Mouse (Mus musculus) hindbrain, embryonic 16.5 days (tissue): ENCODE measurements at regions not wholly inside any gene's neighbourhood (a gene's known extent, or its start where the extent isn't known, plus 50 kb on each side); places are given as distances from the start of the nearest gene placed in this dataset.

Source experiments
- ATAC-seq: fragments of 200-750 bp; cut with Nextera tagmentation; 2 replicates; pipeline ENCODE4 v1.8.0; 2017; ENCODE audit warnings: moderate TSS enrichment, moderate library complexity
- H3K27ac ChIP-seq: fragments of 300-500 bp; sonication (generic); 2 replicates; pipeline ENCODE4 v1.5.1; 2014; ENCODE audit warnings: low read depth, mild to moderate bottlenecking, control low read depth, low read length, moderate library complexity
- H3K27me3 ChIP-seq: fragments of 300-500 bp; sonication (generic); replicated peaks from 2 replicates; pipeline ENCODE4 v1.6.1; 2014; ENCODE audit warnings: low read length; ENCODE audit not compliant: control insufficient read depth, insufficient read depth
- H3K36me3 ChIP-seq: fragments of 300-500 bp; sonication (generic); 2 replicates; pipeline ENCODE4 v1.6.1; 2014; ENCODE audit warnings: mild to moderate bottlenecking, low read length, moderate library complexity, mixed read lengths; ENCODE audit not compliant: control insufficient read depth, insufficient read depth
- H3K4me1 ChIP-seq: fragments of 300-500 bp; sonication (generic); 2 replicates; pipeline ENCODE4 v1.6.1; 2014; ENCODE audit warnings: low read depth, low read length; ENCODE audit not compliant: control insufficient read depth, insufficient read depth
- H3K4me2 ChIP-seq: fragments of 300-500 bp; sonication (generic); 2 replicates; pipeline ENCODE4 v1.6.1; 2014; ENCODE audit warnings: mild to moderate bottlenecking, low read length, control low read depth, moderate library complexity
- H3K4me3 ChIP-seq: fragments of 300-500 bp; sonication (generic); 2 replicates; pipeline ENCODE4 v1.5.1; 2014; ENCODE audit warnings: mild to moderate bottlenecking, low read length, control low read depth, moderate library complexity
- H3K9ac ChIP-seq: fragments of 300-500 bp; sonication (generic); 2 replicates; pipeline ENCODE4 v1.6.1; 2014; ENCODE audit warnings: low read depth, mild to moderate bottlenecking, control low read depth, low read length, moderate library complexity
- H3K9me3 ChIP-seq: fragments of 300-500 bp; sonication (generic); 2 replicates; pipeline ENCODE4 v1.6.1; 2014; ENCODE audit warnings: mild to moderate bottlenecking, low read length, moderate library complexity; ENCODE audit not compliant: control insufficient read depth
- WGBS: fragments of 180-500 bp; shearing (Covaris S2); extraction: QIAGEN DNeasy Blood & Tissue Kit; methylation state at CpG from one replicate; pipeline ENCODE4 v1.1.7; 2014; 5-methylcytosine and 5-hydroxymethylcytosine counted together

DNA sequence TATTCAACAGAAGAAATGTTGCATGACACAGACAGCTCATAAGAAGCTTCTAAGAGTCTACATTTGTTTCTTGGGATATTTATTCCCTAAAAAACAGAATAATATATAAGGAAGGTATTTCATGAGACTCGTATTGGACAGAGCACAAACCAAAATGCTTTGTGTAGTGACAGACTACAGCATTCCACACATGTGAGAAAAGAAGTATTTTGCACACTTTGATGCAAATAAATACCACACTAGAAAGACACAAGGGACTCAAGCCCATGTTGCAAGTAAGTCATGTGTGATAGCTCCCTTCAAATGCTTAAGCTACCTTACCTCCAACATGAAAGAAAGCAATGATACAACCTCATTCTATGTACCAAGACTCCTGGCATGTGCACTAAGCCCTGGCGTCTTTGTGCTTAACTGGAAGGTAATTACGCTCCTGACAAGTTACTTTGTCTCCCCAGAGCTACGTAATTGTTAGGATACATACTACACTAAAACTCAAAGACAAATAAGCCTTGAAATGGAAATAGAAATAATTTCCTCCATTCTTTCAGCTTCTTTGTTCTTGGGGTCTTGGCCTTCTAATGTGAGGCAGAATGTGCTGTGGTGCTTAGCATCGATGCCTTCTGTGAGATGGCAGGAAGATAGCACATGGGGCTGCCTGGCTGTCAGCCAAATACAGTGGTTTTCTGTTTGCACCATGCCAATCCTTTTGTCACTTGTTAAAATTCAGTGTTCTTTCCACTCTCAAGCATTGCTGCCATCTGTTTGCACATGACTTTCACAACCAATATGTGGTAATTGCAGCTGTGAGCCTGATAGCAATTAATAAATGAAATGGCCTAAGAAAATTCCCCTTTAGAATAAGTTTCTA lies 1214.4 kb upstream of the Igfbp7 start:
- Histone ChIP-seq H3K36me3 (no peaks in the 10 kb centered on the region), H3K27me3 (no peaks in the 10 kb centered on the region), H3K9ac (no peak overlapping the region), H3K4me1 (no peaks in the 10 kb centered on the region), H3K4me3 (no peak overlapping the region), H3K27ac (no peak overlapping the region), H3K4me2 (no peak overlapping the region), H3K9me3 (no peaks in the 10 kb centered on the region)
- peak; percentile 90 for ATAC-seq
- 41% methylated on average over 5 of the region's 5 CpGs for WGBS

DNA sequence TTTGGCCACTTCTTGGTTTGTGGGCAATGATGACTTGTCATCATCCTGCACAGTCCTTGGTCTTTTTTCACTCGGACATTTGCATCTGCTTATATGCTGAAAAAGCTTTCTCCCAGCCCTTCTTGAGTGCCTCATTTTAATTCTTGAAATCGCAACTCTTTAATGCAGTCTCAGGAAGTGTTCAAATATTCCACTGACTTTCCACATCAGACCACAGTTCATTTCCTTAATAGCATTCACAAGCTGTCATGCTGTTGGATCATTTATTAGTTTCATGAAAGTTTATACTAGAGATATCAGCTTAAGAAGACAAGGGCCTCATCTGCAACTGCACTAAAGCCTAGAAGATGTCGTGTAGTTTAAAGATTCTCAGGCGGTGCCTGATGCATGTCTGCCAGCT lies 1200.5 kb upstream of the Igfbp7 start:
- Histone ChIP-seq H3K9me3 (no peaks in the 10 kb centered on the region), H3K27ac (no peak overlapping the region), H3K36me3 (no peaks in the 10 kb centered on the region), H3K9ac (no peak overlapping the region), H3K27me3 (no peaks in the 10 kb centered on the region), H3K4me3 (no peak overlapping the region), H3K4me1 (no peaks in the 10 kb centered on the region), H3K4me2 (no peak overlapping the region)
- ATAC-seq: no peak
- WGBS: 74% methylated on average over 4 of the region's 4 CpGs

DNA sequence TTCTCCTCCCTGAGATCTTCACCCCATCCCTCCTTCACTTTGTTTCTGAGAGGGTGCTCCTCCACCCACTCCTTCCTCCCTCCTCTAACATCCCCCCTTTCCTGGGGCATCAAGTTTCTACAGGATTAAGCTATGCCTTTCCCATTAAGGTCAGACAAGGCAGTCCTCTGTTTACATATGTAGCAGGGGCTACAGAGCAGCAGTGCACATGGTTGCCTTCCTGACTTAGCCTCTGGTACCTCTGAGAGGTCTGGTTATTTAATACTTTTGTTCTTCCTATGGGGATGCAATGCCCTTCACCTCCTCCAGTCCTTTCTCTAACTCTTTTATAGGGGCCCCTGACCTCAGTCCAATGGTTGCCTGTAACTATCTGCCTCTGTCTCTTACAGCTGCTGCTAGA lies 1194.8 kb upstream of the Igfbp7 start:
- no peak overlapping the region for H3K4me2 ChIP-seq
- no peak for ATAC-seq
- H3K4me3 ChIP-seq: no peak overlapping the region
- no peak overlapping the region for H3K27ac ChIP-seq
- no peaks in the 10 kb centered on the region for H3K36me3 ChIP-seq
- H3K9me3 ChIP-seq: no peaks in the 10 kb centered on the region
- H3K9ac ChIP-seq: no peak overlapping the region
- H3K27me3 ChIP-seq: no peaks in the 10 kb centered on the region
- H3K4me1 ChIP-seq: no peaks in the 10 kb centered on the region

DNA sequence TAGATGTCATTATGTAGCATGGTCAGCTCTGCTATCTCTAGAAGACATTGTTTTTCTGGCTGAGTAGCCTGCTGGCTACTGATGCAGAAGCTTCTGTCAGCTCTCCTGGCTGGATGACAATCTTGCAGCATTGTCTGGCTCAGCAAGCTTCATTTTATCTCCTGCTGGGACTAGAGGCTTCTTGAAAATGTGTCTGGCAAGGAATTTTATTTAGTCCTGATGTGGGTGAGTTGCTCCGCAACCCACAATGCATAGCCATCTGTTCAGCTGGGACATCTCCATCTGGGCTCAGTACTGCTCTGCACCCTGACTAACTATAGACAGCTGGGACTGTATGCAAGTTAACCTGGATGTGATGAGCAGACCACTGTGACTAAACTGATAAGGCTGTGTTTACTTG lies 1177.0 kb upstream of the Igfbp7 start:
- H3K4me1 ChIP-seq: no peaks in the 10 kb centered on the region
- no peak overlapping the region for H3K4me3 ChIP-seq
- H3K27me3 ChIP-seq: no peaks in the 10 kb centered on the region
- H3K36me3 ChIP-seq: no peaks in the 10 kb centered on the region
- peak; percentile 99 for ATAC-seq
- 36% methylated on average over 1 of the region's 1 CpGs for WGBS
- no peaks in the 10 kb centered on the region for H3K9me3 ChIP-seq
- H3K4me2 ChIP-seq: no peak overlapping the region
- H3K27ac ChIP-seq: no peak overlapping the region
- no peak overlapping the region for H3K9ac ChIP-seq

DNA sequence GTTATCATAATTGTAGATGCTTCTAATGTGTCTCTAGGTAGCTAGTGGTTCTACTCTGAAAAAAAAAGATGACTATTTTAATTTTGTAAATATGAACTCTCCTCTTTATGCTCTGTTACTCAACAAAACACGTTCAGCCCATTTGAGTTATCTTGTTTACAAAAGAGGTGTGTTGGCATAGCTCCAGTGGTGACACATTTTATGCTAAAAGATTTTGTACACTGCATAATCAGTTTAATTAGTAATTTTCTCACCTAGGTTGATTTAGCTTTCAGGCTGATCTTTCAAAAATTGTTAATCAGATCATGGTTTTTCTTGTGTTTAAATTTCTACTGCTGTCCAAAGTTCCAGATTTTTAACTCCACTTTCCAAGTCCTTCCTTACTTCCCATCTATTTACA lies 1149.1 kb upstream of the Igfbp7 start:
- Histone ChIP-seq H3K4me1 (no peaks in the 10 kb centered on the region), H3K9me3 (no peaks in the 10 kb centered on the region), H3K36me3 (no peaks in the 10 kb centered on the region), H3K27me3 (no peaks in the 10 kb centered on the region), H3K9ac (no peak overlapping the region), H3K4me3 (no peak overlapping the region), H3K4me2 (no peak overlapping the region), H3K27ac (no peak overlapping the region)
- no peak for ATAC-seq
- WGBS: 47% methylated on average over 1 of the region's 1 CpGs

DNA sequence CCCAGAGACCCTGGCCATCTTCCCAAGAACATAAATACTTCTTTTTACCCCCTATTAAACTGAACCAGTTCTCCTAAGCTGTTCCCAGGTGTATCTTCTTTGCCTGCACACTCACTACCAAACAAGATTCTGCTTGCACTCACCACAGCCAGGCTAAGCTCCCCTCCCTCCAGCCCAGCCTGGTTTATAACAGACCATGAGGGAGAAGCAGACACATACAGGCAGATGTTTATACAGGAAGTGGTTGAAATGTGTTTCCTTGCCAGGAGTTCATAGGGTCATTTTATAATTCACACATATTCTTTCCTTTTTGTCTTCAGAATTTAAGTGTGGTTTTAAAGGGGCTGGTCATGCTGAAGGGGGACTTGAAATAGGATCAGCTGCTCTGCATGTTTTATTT lies 1127.5 kb upstream of the Igfbp7 start:
- Histone ChIP-seq H3K36me3 (no peaks in the 10 kb centered on the region), H3K27me3 (no peaks in the 10 kb centered on the region)

More for the DNA sequence above, 1127.5 kb upstream of the Igfbp7 start:
- Histone ChIP-seq H3K9me3 (no peaks in the 10 kb centered on the region), H3K27ac (no peak overlapping the region), H3K4me3 (no peak overlapping the region), H3K9ac (no peak overlapping the region), H3K4me1 (no peaks in the 10 kb centered on the region), H3K4me2 (no peak overlapping the region)
- ATAC-seq: no peak
